Mouse (Mus musculus) CH12.LX (cell line): ENCODE results near the gene Slc11a1. TPM values are rescaled to one million over a fixed set of nuclear protein-coding genes. Genes with fewer than 3 reads are reported as not detected.

Source experiments
- DNase-seq: peaks from one replicate; pipeline ENCODE4 v3.0.0-alpha.2; 2013; ENCODE audit errors: extremely low read depth
- H3K27ac ChIP-seq: 2 replicates; pipeline ENCODE4 v1.5.1; 2012; ENCODE audit warnings: low read depth, mild to moderate bottlenecking, control low read depth, moderate library complexity; ENCODE audit not compliant: insufficient read depth
- H3K27me3 ChIP-seq: replicated peaks from 2 replicates; pipeline ENCODE3; 2012; ENCODE audit warnings: inconsistent platforms
- H3K36me3 ChIP-seq, 2 experiments: replicated peaks in 1 of 2; 2 replicates each; pipeline versions ENCODE3 to v1.6.1; 2012; ENCODE audit warnings: inconsistent platforms in 1 of 2, low read length in 1 of 2, mild to moderate bottlenecking in 1 of 2, mixed read lengths in 1 of 2, moderate library complexity in 1 of 2; ENCODE audit not compliant: control insufficient read depth in 1 of 2, insufficient read depth in 1 of 2
- H3K4me1 ChIP-seq, 2 experiments: 2 replicates each; pipeline ENCODE4 v1.6.1; 2012; ENCODE audit warnings: inconsistent platforms in 1 of 2, moderate library complexity in 1 of 2; ENCODE audit not compliant: insufficient read depth in 2 of 2, control insufficient read depth in 1 of 2
- H3K4me2 ChIP-seq: 2 replicates; pipeline ENCODE4 v1.6.1; 2012; ENCODE audit warnings: low read depth, mild to moderate bottlenecking, control low read depth; ENCODE audit not compliant: poor library complexity, insufficient read depth, severe bottlenecking
- H3K4me3 ChIP-seq, 3 experiments: fragments of 150-350 bp in 1 of 3; sonication (generic) in 1 of 3; replicated peaks in 1 of 3; 2 replicates each; pipeline versions ENCODE3 to v1.5.1; 2011 to 2012; ENCODE audit warnings: low read depth in 2 of 3, low read length in 2 of 3, mild to moderate bottlenecking in 2 of 3, moderate library complexity in 2 of 3, control low read depth in 1 of 3, improper control_type of control experiment in 1 of 3, inconsistent platforms in 1 of 3, mixed read lengths in 1 of 3; ENCODE audit not compliant: poor library complexity in 1 of 3
- H3K79me2 ChIP-seq: replicated peaks from 2 replicates; pipeline ENCODE4 v1.6.1; 2012; ENCODE audit warnings: mild to moderate bottlenecking, moderate library complexity; ENCODE audit not compliant: control insufficient read depth, poor library complexity, insufficient read depth, severe bottlenecking; ENCODE audit errors: extremely low read depth
- H3K9ac ChIP-seq: 2 replicates; pipeline ENCODE4 v1.6.1; 2012; ENCODE audit warnings: low read depth, mild to moderate bottlenecking, control low read depth, moderate library complexity; ENCODE audit not compliant: insufficient read depth
- H3K9me3 ChIP-seq: replicated peaks from 2 replicates; pipeline ENCODE3; 2012; ENCODE audit warnings: low read length, inconsistent platforms, mixed read lengths
- BHLHE40 ChIP-seq: IDR thresholded peaks from 2 replicates; pipeline ENCODE4 v1.6.1; 2011; ENCODE audit warnings: mild to moderate bottlenecking, low read depth, low read length, improper control_type of control experiment
- CHD1 ChIP-seq: IDR thresholded peaks from 2 replicates; pipeline ENCODE4 v1.6.1; 2012; ENCODE audit warnings: low read depth, low read length, improper control_type of control experiment, inconsistent platforms
- CHD2 ChIP-seq: IDR thresholded peaks from 2 replicates; pipeline ENCODE4 v1.6.1; 2011; ENCODE audit warnings: low read length, improper control_type of control experiment
- CTCF ChIP-seq, 2 experiments: IDR thresholded peaks in 1 of 2; conservative IDR thresholded peaks in 1 of 2; 2 replicates each; pipeline ENCODE4 v1.5.1; 2011 to 2012; ENCODE audit warnings: low read depth in 2 of 2, low read length in 2 of 2, improper control_type of control experiment in 1 of 2, inconsistent platforms in 1 of 2, mild to moderate bottlenecking in 1 of 2, moderate library complexity in 1 of 2
- E2F4 ChIP-seq: IDR thresholded peaks from 2 replicates; pipeline ENCODE4 v1.6.1; 2011; ENCODE audit warnings: low read depth, low read length, improper control_type of control experiment; ENCODE audit not compliant: insufficient replicate concordance
- ELF1 ChIP-seq: IDR thresholded peaks from 2 replicates; pipeline ENCODE4 v1.6.1; 2014; ENCODE audit warnings: low read depth, mild to moderate bottlenecking, inconsistent platforms, low read length, improper control_type of control experiment
- EP300 ChIP-seq: IDR thresholded peaks from 2 replicates; pipeline ENCODE4 v1.6.1; 2011; ENCODE audit warnings: low read length, improper control_type of control experiment
- ETS1 ChIP-seq: conservative IDR thresholded peaks from 2 replicates; pipeline ENCODE4 v1.6.1; 2012; ENCODE audit warnings: low read depth, mild to moderate bottlenecking, inconsistent platforms, low read length, improper control_type of control experiment, moderate library complexity
- GABPA ChIP-seq: IDR thresholded peaks from 2 replicates; pipeline ENCODE4 v1.6.1; 2012; ENCODE audit warnings: low read depth, low read length, improper control_type of control experiment, inconsistent platforms; ENCODE audit not compliant: insufficient replicate concordance
- HCFC1 ChIP-seq: IDR thresholded peaks from 2 replicates; pipeline ENCODE4 v1.6.1; 2012; ENCODE audit warnings: low read depth, mild to moderate bottlenecking, inconsistent platforms, low read length, improper control_type of control experiment
- IRF4 ChIP-seq: IDR thresholded peaks from 2 replicates; pipeline ENCODE4 v1.6.1; 2014; ENCODE audit warnings: low read depth, mild to moderate bottlenecking, inconsistent platforms, low read length, improper control_type of control experiment
- JUN ChIP-seq: IDR thresholded peaks from 2 replicates; pipeline ENCODE4 v1.6.1; 2011; ENCODE audit warnings: low read depth, mild to moderate bottlenecking, low read length, improper control_type of control experiment, moderate library complexity; ENCODE audit not compliant: insufficient read depth
- JUND ChIP-seq: conservative IDR thresholded peaks from 2 replicates; pipeline ENCODE4 v1.6.1; 2011; ENCODE audit warnings: low read depth, low read length, improper control_type of control experiment
- KAT2A ChIP-seq: IDR thresholded peaks from 2 replicates; pipeline ENCODE4 v1.6.1; 2012; ENCODE audit warnings: low read length, improper control_type of control experiment, inconsistent platforms; ENCODE audit not compliant: insufficient replicate concordance
- MAFK ChIP-seq: IDR thresholded peaks from 2 replicates; pipeline ENCODE4 v1.6.1; 2011; ENCODE audit warnings: low read length, improper control_type of control experiment; ENCODE audit not compliant: insufficient replicate concordance
- MAX ChIP-seq: IDR thresholded peaks from 2 replicates; pipeline ENCODE4 v1.6.1; 2011; ENCODE audit warnings: low read length, improper control_type of control experiment
- MAZ ChIP-seq: IDR thresholded peaks from 2 replicates; pipeline ENCODE4 v1.6.1; 2012; ENCODE audit warnings: low read depth, mild to moderate bottlenecking, inconsistent platforms, low read length, improper control_type of control experiment, moderate library complexity
- MEF2A ChIP-seq: IDR thresholded peaks from 2 replicates; pipeline ENCODE4 v1.6.1; 2014; ENCODE audit warnings: low read depth, mild to moderate bottlenecking, inconsistent platforms, low read length, improper control_type of control experiment, borderline replicate concordance
- MXI1 ChIP-seq: IDR thresholded peaks from 2 replicates; pipeline ENCODE4 v1.6.1; 2011; ENCODE audit warnings: mild to moderate bottlenecking, low read depth, low read length, improper control_type of control experiment
- MYC ChIP-seq: IDR thresholded peaks from 2 replicates; pipeline ENCODE4 v1.6.1; 2011; ENCODE audit warnings: low read depth, mild to moderate bottlenecking, improper control_type of control experiment, low read length
- NELFE ChIP-seq: IDR thresholded peaks from 2 replicates; pipeline ENCODE4 v1.6.1; 2011; ENCODE audit warnings: low read depth, low read length, improper control_type of control experiment
- NRF1 ChIP-seq: IDR thresholded peaks from 2 replicates; pipeline ENCODE4 v1.6.1; 2014; ENCODE audit warnings: low read depth, mild to moderate bottlenecking, inconsistent platforms, low read length, improper control_type of control experiment, moderate library complexity
- PAX5 ChIP-seq: IDR thresholded peaks from 2 replicates; pipeline ENCODE4 v1.6.1; 2012; ENCODE audit warnings: low read length, inconsistent platforms, mixed read lengths
- POLR2A ChIP-seq: IDR thresholded peaks from 2 replicates; pipeline ENCODE4 v1.6.1; 2011; ENCODE audit warnings: low read depth, mild to moderate bottlenecking, improper control_type of control experiment, low read length
- POLR2AphosphoS2 ChIP-seq: IDR thresholded peaks from 2 replicates; pipeline ENCODE4 v1.6.1; 2011; ENCODE audit warnings: low read depth, low read length, improper control_type of control experiment
- RAD21 ChIP-seq: IDR thresholded peaks from 2 replicates; pipeline ENCODE4 v1.6.1; 2011; ENCODE audit warnings: low read depth, mild to moderate bottlenecking, low read length, improper control_type of control experiment, moderate library complexity
- SIN3A ChIP-seq: IDR thresholded peaks from 2 replicates; pipeline ENCODE4 v1.6.1; 2012; ENCODE audit warnings: low read length, improper control_type of control experiment, inconsistent platforms
- SMC3 ChIP-seq: IDR thresholded peaks from 2 replicates; pipeline ENCODE4 v1.6.1; 2011; ENCODE audit warnings: low read depth, low read length, improper control_type of control experiment
- TBP ChIP-seq: conservative IDR thresholded peaks from 2 replicates; pipeline ENCODE4 v1.6.1; 2011; ENCODE audit warnings: low read depth, low read length, improper control_type of control experiment
- TCF12 ChIP-seq: IDR thresholded peaks from 2 replicates; pipeline ENCODE4 v1.6.1; 2014; ENCODE audit warnings: low read depth, mild to moderate bottlenecking, inconsistent platforms, low read length, improper control_type of control experiment
- UBTF ChIP-seq: IDR thresholded peaks from 2 replicates; pipeline ENCODE4 v1.6.1; 2012; ENCODE audit warnings: low read depth, mild to moderate bottlenecking, inconsistent platforms, low read length, improper control_type of control experiment, moderate library complexity
- USF2 ChIP-seq: conservative IDR thresholded peaks from 2 replicates; pipeline ENCODE4 v1.6.1; 2011; ENCODE audit warnings: low read depth, low read length, improper control_type of control experiment
- ZKSCAN1 ChIP-seq: IDR thresholded peaks from 2 replicates; pipeline ENCODE4 v1.6.1; 2012; ENCODE audit warnings: low read depth, inconsistent platforms, low read length, improper control_type of control experiment, borderline replicate concordance
- ZMIZ1 ChIP-seq: IDR thresholded peaks from 2 replicates; pipeline ENCODE4 v1.6.1; 2012; ENCODE audit warnings: low read depth, mild to moderate bottlenecking, inconsistent platforms, low read length, improper control_type of control experiment
- ZNF384 ChIP-seq: IDR thresholded peaks from 2 replicates; pipeline ENCODE4 v1.6.1; 2012; ENCODE audit warnings: low read depth, low read length, improper control_type of control experiment, inconsistent platforms
- dilution Hi-C: fragments of 300-500 bp; cut with MboI; formaldehyde crosslinking; loops from 2 replicates; pipeline ENCODE4 v1.14.3; 2020; ENCODE audit warnings: low sequenced_read_pairs; ENCODE audit not compliant: extremely low pct_unique_long_range_greater_than_20kb, extremely low pct_ligation_motif_present
- in situ Hi-C: fragments of 300-500 bp; cut with MboI; formaldehyde crosslinking; loops from 3 replicates; pipeline ENCODE4 v1.14.3; 2019; ENCODE audit warnings: low sequenced_read_pairs, low pct_ligation_motif_present, low pct_unique_long_range_greater_than_20kb, mixed read lengths
- polyA plus RNA-seq: library from polyadenylated mRNA; unstranded; fragments of >175 nt; gene quantifications from 2 replicates; pipeline ENCODE4 v1.2.1, GENCODE M21; 2012; ENCODE audit warnings: low read depth; ENCODE audit not compliant: insufficient read length
- total RNA-seq, 2 experiments: library from RNA; depleted of rRNA; stranded (reverse); fragments of 300-350 nt in 1 of 2; fragments of >200 nt in 1 of 2; gene quantifications; 2 replicates each; pipeline ENCODE4 v1.2.3; 2012 to 2014

Slc11a1 gene
- total and polyA plus RNA-seq, 3 experiments: 17.0 to 96.4 (median 35.7) TPM

GRCm38 (mm10) chr1:74389831-74390286 is 14.9 kb downstream of the Slc11a1 start:
- H3K4me3 ChIP-seq: peak overlapping the region in 2 of 3 experiments; percentile 3 to 65
- H3K9ac ChIP-seq: peak overlapping the region; percentile 14; the same call in 1 of the 2 replicates
- dilution Hi-C loops: no loop called here
- peaks cover 13 to 25% of the 10 kb centered on the region in 2 experiments for H3K36me3 ChIP-seq
- peak overlapping the region; percentile 55 for H3K4me2 ChIP-seq
- peak overlapping the region; percentile 68 for H3K27ac ChIP-seq
- in situ Hi-C loops: loop anchor here (5.0 to 10.0 kb wide), 2 partner anchors 55 to 78 kb away; no protein-coding TSS in a partner anchor
- peaks cover 15 to 70% of the 10 kb centered on the region in 2 experiments for H3K4me1 ChIP-seq
- peaks cover 21% of the 10 kb centered on the region for H3K79me2 ChIP-seq
- no peaks in the 10 kb centered on the region for H3K27me3 ChIP-seq
- TF ChIP-seq BHLHE40 (peak; percentile 91), CHD1 (no peak), ZKSCAN1 (no peak), MAX (peak; percentile 76), TCF12 (peak; percentile 66; the same call in 1 of the 2 replicates), ZMIZ1 (no peak), CHD2 (no peak), POLR2A (peak; percentile 58), ELF1 (no peak), SMC3 (no peak), PAX5 (no peak), KAT2A (no peak), MAFK (0 out of 2 replicates have a peak, but pooled peaks have one; percentile 31), USF2 (no peak), TBP (no peak), JUND (no peak), EP300 (peak; percentile 26; the same call in 1 of the 2 replicates), ETS1 (peak; percentile 58), CTCF (conservative IDR thresholded peaks at IDR 0.05 in 1 of 2, IDR thresholded peaks at IDR 0.05 in 1 of 2; ENCODE audit: low read depth in 2 of 2, low read length in 2 of 2) (no peak), MEF2A (0 out of 2 replicates have a peak, but pooled peaks have one; percentile 18), MXI1 (peak; percentile 94), MAZ (peak; percentile 35; the same call in 1 of the 2 replicates), POLR2AphosphoS2 (no peak), ZNF384 (no peak), IRF4 (peak; percentile 42; the same call in 1 of the 2 replicates), UBTF (no peak), NELFE (no peak), MYC (peak; percentile 73; the same call in 1 of the 2 replicates), SIN3A (no peak), NRF1 (no peak), HCFC1 (0 out of 2 replicates have a peak, but pooled peaks have one; percentile 15), GABPA (no peak), JUN (no peak), E2F4 (no peak), RAD21 (no peak)
- no peaks in the 10 kb centered on the region for H3K9me3 ChIP-seq
- peak; percentile 69 for DNase-seq
